Mouse (Mus musculus) testis, adult 2 months (tissue): ENCODE measurements around the gene Tmem14a. TPM values are rescaled to one million over a fixed set of nuclear protein-coding genes. Genes with fewer than 3 reads are reported as not detected.
"Not testable (repeated sequence)": the region's sequence is repeated elsewhere in the genome, so short reads cannot be mapped to it uniquely, and the experiment has no call there.

Source experiments
- H3K27ac ChIP-seq: fragments of 200-500 bp; 2 replicates; pipeline ENCODE4 v1.5.1; 2012; ENCODE audit warnings: low read depth, low read length; ENCODE audit not compliant: control insufficient read depth, insufficient read depth
- H3K27me3 ChIP-seq: fragments of 200-500 bp; 2 replicates; pipeline ENCODE4 v1.6.1; 2012; ENCODE audit warnings: mild to moderate bottlenecking, low read length, moderate library complexity; ENCODE audit not compliant: control insufficient read depth, insufficient read depth
- H3K36me3 ChIP-seq: fragments of 200-500 bp; 2 replicates; pipeline ENCODE4 v1.6.1; 2012; ENCODE audit warnings: mild to moderate bottlenecking, low read length; ENCODE audit not compliant: control insufficient read depth, insufficient read depth
- H3K4me1 ChIP-seq: fragments of 200-500 bp; 2 replicates; pipeline ENCODE4 v1.6.1; 2012; ENCODE audit warnings: low read length; ENCODE audit not compliant: control insufficient read depth, insufficient read depth
- H3K4me3 ChIP-seq: fragments of 200-500 bp; 2 replicates; pipeline ENCODE4 v1.5.1; 2012; ENCODE audit warnings: low read depth, mild to moderate bottlenecking, low read length, moderate library complexity, mixed read lengths; ENCODE audit not compliant: control insufficient read depth
- CTCF ChIP-seq: fragments of 200-500 bp; IDR thresholded peaks from 2 replicates; pipeline ENCODE4 v1.5.1; 2012; ENCODE audit warnings: low read depth, mild to moderate bottlenecking, inconsistent platforms, low read length, moderate library complexity; ENCODE audit not compliant: control insufficient read depth, insufficient read depth, insufficient replicate concordance
- POLR2A ChIP-seq: fragments of 200-500 bp; IDR thresholded peaks from 2 replicates; pipeline ENCODE4 v1.6.1; 2012; ENCODE audit warnings: low read depth, mild to moderate bottlenecking, inconsistent platforms, low read length, moderate library complexity; ENCODE audit not compliant: control insufficient read depth
- polyA plus RNA-seq: library from polyadenylated mRNA; depleted of rRNA; stranded (reverse); fragments of >200 nt; gene quantifications from 2 replicates; pipeline ENCODE4 v1.2.3, GENCODE M21; 2012

Tmem14a gene
- polyA plus RNA-seq, 1 experiment, result 0.74 TPM

DNA sequence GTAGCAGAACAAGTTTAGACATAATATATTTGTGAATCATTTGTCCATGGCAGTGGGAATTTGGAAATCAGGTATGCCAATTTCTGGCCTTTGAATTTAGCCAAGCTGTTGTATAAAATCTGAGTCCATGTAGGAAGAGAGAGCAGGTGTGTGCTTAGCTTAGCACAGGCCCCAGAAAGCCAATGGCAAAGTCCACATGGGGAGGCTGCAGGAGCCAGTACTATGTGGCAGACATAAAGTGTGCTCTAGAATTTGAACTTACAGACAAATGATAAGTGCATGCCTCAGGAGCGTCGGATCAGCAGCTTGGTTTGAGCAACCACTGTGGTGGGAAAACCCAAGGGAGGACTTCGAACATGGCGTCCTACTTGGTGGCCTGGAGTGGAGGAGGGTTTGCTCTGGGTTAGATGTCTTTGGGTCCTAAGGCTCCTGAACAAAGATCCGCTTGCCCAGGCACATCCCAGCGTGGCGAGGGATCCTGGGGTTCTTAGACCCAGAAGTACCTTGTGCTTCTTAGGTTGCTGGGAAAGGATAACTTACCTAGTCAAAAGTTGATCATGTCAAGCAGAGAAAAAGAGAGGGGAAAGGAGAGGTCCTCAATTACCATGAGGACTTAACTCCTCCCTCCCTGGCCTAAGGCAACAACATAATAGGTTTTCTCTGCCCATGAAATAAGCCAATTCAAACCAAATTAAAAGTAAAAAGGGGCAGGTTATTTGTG lies 37.4 kb downstream of the Tmem14a start:
- Histone ChIP-seq H3K27ac (no peak overlapping the region), H3K27me3 (no peaks in the 10 kb centered on the region), H3K4me3 (no peak overlapping the region), H3K36me3 (no peaks in the 10 kb centered on the region), H3K4me1 (no peaks in the 10 kb centered on the region)
- no peak for TF ChIP-seq POLR2A

DNA sequence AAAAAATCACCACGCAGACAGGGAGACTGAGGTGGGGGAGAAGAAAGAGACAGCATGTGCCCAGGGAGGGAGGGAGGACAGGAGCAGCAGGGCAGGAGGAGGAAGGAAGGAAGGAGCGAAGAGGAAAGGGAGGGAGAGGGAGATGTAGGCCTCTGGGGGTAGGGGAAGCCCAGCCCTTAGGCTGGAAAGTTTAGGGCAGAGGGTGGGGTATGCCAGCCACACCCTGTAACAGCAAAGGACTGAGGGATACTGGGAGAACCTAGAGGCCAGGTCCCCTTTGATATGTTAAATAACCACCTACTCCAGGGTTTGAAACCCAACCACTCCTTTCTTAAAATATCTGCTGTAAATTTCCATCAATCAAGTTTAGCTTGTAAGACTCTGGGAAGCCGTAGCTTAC lies 38.0 kb downstream of the Tmem14a start:
- no peak overlapping the region for H3K27ac ChIP-seq

DNA sequence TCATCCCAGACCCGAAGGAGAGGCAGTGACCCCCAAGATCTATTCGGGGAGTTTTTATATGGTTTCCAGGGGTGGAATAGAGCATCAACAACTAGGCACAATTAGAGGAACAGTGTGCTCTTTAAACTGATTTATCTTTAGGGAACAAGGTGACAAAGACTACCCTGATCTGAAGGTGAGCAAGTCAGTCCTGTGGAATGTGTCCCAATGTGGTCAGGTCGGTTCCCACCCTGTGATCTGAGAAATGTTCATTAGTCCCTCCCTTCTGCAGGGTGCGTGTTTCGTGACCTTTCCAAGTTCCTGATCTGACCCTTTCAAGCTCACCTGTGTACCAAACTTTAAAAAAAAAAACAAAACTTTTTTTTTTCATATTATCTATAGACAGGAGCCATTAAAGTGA lies 38.5 kb downstream of the Tmem14a start:
- Histone ChIP-seq H3K4me3 (no peak overlapping the region), H3K27me3 (no peaks in the 10 kb centered on the region), H3K27ac (no peak overlapping the region), H3K4me1 (no peaks in the 10 kb centered on the region), H3K36me3 (no peaks in the 10 kb centered on the region)
- TF ChIP-seq CTCF (no peak), POLR2A (no peak)

More for the DNA sequence above, 38.0 kb downstream of the Tmem14a start:
- no peak for TF ChIP-seq POLR2A
- TF ChIP-seq CTCF, result no peak
- Histone ChIP-seq H3K4me3 (no peak overlapping the region), H3K36me3 (no peaks in the 10 kb centered on the region), H3K4me1 (no peaks in the 10 kb centered on the region), H3K27me3 (no peaks in the 10 kb centered on the region)

DNA sequence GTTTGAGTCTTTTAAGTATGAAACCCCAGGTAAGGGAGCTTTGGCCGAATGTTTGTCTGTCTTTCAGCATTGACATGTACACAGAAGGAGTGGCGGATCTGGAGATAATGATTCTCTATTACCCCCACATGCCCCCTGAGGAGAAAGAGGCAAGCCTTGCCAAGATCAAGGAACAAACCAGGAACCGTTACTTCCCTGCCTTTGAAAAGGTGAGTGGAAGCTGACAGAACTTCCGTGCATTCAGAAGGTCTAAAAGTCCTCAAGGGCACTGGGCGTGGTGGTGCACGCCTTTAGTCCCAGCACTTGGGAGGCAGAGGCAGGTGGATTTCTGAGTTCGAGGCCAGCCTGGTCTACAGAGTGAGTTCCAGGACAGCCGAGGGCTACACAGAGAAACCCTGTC lies 41.6 kb downstream of the Tmem14a start:
- H3K27ac ChIP-seq, H3K4me1 ChIP-seq, H3K36me3 ChIP-seq, H3K4me3 ChIP-seq, H3K27me3 ChIP-seq: not testable (repeated sequence)

DNA sequence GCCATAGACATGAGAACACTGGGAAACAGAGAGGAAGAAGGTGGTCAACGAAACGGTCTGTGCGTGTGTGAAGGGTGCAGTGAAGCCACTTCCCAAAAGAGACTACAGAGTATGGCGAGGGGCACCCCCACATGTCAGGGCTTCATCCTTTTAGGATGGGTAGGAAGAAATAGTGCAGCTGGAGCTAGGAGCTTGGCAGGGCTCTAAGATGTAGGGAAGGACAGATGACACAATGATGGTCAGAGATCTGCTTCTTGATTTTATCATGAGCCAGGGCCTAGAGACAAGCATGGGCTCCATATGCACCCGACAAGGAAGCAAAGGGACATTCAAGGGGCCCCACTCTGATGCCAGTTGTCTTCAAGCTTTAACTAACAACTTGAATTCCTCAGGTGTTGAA lies 44.0 kb downstream of the Tmem14a start:
- Histone ChIP-seq H3K27ac (no peak overlapping the region), H3K4me1 (no peaks in the 10 kb centered on the region), H3K36me3 (no peaks in the 10 kb centered on the region), H3K4me3 (no peak overlapping the region), H3K27me3 (no peaks in the 10 kb centered on the region)
- no peak for TF ChIP-seq POLR2A
- no peak for TF ChIP-seq CTCF

DNA sequence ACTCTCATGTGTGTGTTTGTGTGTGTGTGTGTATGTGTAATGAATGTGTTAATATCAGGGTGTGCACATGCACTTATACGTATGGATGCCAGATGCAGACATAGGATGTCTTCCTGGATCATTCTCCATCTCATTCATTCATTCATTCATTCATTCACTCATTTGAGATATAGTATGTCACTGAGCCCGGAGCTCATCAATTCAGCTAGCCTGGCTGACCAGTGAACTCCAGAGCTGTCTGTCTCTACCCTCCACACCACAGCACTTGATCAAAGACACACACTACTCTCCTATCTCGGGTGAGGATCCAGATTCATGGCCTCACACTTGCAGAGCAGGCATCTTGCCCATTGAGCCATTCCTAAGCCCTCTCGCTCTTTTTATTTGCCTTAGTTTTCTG lies 45.6 kb downstream of the Tmem14a start:
- Histone ChIP-seq H3K27ac (no peak overlapping the region), H3K36me3 (no peaks in the 10 kb centered on the region)
- no peak for TF ChIP-seq POLR2A
- TF ChIP-seq CTCF, result no peak

DNA sequence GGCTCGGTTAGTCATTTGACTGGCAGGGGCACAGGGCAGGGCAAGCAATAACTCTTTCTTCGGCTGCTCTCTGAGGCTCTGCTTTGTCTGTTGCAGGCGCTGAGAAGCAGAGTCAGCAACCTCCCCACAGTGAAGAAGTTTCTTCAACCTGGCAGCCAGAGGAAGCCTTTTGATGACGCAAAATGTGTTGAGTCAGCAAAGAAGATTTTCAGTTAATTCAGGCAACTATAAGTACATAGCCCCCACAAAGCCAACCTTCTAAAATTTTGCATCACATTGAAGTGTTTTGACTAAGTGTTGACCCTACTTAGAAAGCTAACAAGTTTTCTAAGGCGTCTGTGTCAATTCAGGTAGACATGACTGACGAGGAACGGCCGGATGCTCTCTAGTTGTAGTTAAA lies 46.4 kb downstream of the Tmem14a start:
- no peak overlapping the region for H3K27ac ChIP-seq
- no peak for TF ChIP-seq POLR2A
- no peak for TF ChIP-seq CTCF
- no peaks in the 10 kb centered on the region for H3K27me3 ChIP-seq
- H3K4me3 ChIP-seq, result no peak overlapping the region
- no peaks in the 10 kb centered on the region for H3K4me1 ChIP-seq
- no peaks in the 10 kb centered on the region for H3K36me3 ChIP-seq

More for the DNA sequence above, 45.6 kb downstream of the Tmem14a start:
- Histone ChIP-seq H3K27me3 (no peaks in the 10 kb centered on the region), H3K4me3 (no peak overlapping the region), H3K4me1 (no peaks in the 10 kb centered on the region)

DNA sequence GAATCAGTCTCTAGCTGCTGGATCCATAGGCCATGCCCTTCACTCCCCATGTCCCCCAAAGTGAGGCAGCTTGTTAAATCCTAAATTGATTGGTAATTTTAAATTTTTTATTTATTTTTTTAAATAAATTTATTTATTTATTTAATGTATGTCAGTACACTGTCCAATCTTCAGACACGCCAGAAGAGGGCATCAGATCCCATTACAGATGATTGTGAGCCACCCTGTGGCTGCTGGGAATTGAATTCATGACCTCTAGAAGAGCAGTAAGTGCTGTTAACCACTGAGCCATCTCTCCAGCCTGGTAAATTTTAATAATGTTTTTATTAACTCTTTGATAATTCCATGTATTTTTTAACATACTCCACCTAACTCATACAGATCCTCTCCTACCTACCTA lies 48.4 kb downstream of the Tmem14a start:
- TF ChIP-seq CTCF (no peak), POLR2A (no peak)
- no peaks in the 10 kb centered on the region for H3K36me3 ChIP-seq
- H3K4me1 ChIP-seq, result peaks cover 2% of the 10 kb centered on the region; the same call in 1 of the 2 replicates
- no peaks in the 10 kb centered on the region for H3K27me3 ChIP-seq
- no peak overlapping the region for H3K4me3 ChIP-seq
- H3K27ac ChIP-seq, result no peak overlapping the region

DNA sequence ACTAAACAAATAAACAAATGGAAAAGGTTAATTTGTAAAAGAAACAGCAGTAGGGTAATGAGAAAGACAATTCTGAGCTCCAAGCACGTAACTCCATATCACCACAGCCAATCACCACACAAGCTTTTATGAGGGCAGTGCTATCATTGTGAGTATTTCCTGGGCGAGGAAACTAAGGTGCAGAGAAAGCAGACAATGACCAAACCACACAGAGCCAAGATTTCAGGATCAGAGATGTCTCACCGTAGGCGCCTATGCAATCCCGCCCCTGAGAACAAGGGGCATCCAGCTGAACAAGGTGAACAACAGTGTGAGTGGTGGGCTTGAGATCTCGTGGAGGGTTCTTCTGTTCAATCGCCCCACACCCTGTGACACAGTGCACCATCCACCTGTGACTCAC lies 49.1 kb downstream of the Tmem14a start:
- H3K27ac ChIP-seq, H3K27me3 ChIP-seq, H3K4me3 ChIP-seq, H3K36me3 ChIP-seq, H3K4me1 ChIP-seq: not testable (repeated sequence)
